Mouse (Mus musculus): ENCODE data around the gene Parm1.

The Parm1 gene

GRCm38 (mm10) chr5:91662715-91663114 lies 145.3 kb downstream of the Parm1 start:
- no peak for DNase-seq

- DNase-seq, result no peak
Observed at GRCm38 (mm10) chr5:91667127-91667526, 149.7 kb downstream of the Parm1 start.

- no peak for DNase-seq
Observed at GRCm38 (mm10) chr5:91669235-91669634, 151.8 kb downstream of the Parm1 start.
